Mouse (Mus musculus): ENCODE measurements around the gene Wfikkn1.

Gene Wfikkn1

DNA sequence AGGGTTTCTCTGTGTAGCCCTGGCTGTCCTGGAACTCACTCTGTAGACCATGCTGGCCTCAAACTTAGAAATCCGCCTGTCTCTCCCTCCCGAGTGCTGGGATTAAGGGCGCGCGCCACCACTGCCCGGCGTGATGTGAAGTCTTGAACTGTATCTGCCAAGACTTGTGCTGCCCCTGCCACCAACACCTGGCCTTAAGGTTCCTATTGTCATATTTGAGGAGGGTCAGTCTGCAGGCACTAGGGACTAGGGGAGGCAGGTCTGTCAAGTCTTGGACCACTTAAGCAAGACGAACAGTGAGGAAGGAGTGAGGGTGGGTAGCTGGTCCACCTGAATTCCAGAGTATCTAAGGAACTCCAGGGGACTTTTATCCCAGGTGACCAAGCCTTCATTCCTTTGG is 11.2 kb downstream of the Wfikkn1 start:
- in situ Hi-C loops (cut with MboI, MseI) = loop anchor here (25.0 kb wide), 1 partner anchor 1407 kb away; the partner anchor contains the start of genes Bricd5, E4f1 and Pgp

GRCm38 (mm10) chr17:25868601-25869191 is 12.0 kb downstream of the Wfikkn1 start, which contains the start of gene Mcrip2:
Mcrip2 (minus strand) TSS chr17:25868764.
- in situ Hi-C loops (cut with MboI, MseI) = loop anchor here (25.0 kb wide), 1 partner anchor 1406 kb away; the partner anchor contains the start of genes Bricd5, E4f1 and Pgp

GRCm38 (mm10) chr17:25867836-25868600 is 12.6 kb downstream of the Wfikkn1 start:
- in situ Hi-C loops (cut with MboI, MseI) = loop anchor here (25.0 kb wide), 1 partner anchor 1406 kb away; the partner anchor contains the start of genes Bricd5, E4f1 and Pgp

- in situ Hi-C loops (cut with MboI, MseI) = loop anchor here (25.0 kb wide), 1 partner anchor 1405 kb away; the partner anchor contains the start of genes Bricd5, E4f1 and Pgp
Measured at GRCm38 (mm10) chr17:25867509-25867835, 13.2 kb downstream of the Wfikkn1 start.

DNA sequence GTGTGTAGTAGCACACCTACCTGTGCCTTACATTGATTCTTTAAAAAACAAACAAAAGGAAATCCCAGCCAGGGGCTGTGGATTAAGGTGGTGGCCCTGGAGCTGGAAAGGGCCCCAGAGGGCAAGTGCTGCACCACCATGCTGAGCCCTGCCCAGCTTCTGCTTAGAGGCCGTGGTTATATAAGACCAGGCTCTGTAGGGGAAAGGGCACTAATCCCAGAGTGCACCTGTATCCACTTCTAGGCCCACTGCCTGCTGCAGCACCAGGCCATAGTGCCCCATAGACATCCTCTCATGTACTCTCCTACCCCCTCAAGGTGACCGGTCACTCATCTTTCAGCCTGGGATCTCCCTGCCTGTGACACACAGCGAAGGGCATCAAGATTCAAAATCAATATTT is 14.5 kb downstream of the Wfikkn1 start:
- in situ Hi-C loops (cut with MboI, MseI) = loop anchor here (25.0 kb wide), 1 partner anchor 1404 kb away; the partner anchor contains the start of genes Bricd5, E4f1 and Pgp

- in situ Hi-C loops (cut with MboI, MseI) = loop anchor here (25.0 kb wide), 1 partner anchor 1403 kb away; the partner anchor contains the start of genes Bricd5, E4f1 and Pgp
Measured at GRCm38 (mm10) chr17:25865288-25865687, 15.4 kb downstream of the Wfikkn1 start.

DNA sequence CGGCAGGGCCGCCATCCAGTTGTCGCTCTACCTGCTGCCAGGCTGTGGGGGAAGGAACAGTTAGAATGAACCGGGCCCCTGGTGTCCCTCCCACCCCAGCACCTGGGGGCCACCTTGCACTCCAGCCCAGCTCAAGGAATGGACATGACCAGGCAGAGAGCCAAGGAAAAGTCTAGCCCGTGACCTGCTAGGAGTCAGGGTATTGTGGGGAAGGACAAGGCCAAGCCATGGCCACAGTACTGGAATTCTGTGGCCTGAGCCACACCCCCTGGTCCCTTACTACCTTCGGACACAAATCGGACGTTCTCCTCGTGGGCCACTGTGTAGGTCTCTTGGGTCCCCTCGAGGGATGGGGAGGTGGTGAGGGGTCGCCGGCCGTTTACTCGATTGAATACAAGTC is 16.3 kb downstream of the Wfikkn1 start:
- in situ Hi-C loops (cut with MboI, MseI) = loop anchor here (25.0 kb wide), 1 partner anchor 1402 kb away; the partner anchor contains the start of genes Bricd5, E4f1 and Pgp

- in situ Hi-C loops (cut with MboI, MseI) = loop anchor here (25.0 kb wide), 1 partner anchor 1401 kb away; the partner anchor contains the start of genes Bricd5, E4f1 and Pgp
Measured at GRCm38 (mm10) chr17:25863681-25864080, 17.0 kb downstream of the Wfikkn1 start.

DNA sequence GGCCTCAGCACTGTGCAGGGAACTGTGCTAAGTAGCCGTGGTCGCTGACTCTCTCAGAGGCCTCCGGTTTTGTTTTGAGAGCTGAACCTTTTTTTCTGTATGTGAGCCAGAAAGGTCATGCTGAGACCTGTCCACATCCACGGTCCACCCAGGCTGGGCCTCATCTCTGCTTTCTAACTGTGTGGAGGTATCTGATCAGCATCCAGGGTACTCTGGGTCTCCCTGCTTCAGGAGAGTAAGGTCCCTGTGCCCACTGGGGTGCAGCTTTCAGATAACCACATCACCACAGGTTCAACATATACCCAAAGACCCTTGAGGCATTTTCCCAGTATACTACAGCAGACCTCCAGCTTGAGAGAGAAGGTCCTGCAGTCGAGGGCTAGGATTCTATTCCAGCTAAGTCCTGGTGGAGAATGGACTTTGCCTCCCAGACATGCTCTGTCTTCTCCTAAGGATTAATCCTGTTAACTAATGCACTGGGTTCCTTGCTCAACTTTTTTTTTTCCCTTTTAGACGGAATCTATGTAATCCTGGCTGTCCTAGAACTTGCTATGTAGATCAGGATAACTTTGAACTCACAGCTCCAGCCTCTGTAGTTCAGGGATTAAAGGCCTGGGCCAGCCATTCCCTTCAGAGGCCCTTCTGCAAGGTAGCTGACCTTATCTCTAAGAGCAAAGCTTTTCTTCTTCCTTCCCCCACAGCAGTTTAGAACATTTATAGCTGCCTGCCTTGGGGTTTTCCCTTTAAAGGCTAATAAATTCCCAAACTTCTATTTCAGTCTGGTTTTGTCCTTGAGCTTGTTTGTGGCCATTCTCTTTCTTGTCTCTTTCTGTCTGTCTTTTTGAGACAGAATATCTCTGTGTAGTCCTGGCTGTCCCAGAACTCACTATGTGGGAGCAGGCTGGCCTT is 18.7 kb downstream of the Wfikkn1 start:
- in situ Hi-C loops (cut with MboI, MseI) = loop anchor here (25.0 kb wide), 1 partner anchor 1400 kb away; the partner anchor contains the start of genes Bricd5, E4f1 and Pgp

GRCm38 (mm10) chr17:25860832-25861703 is 19.6 kb downstream of the Wfikkn1 start, which contains the start of gene Wdr90:
Wdr90 (minus strand) TSS chr17:25861501.
- in situ Hi-C loops (cut with MboI, MseI) = loop anchor here (25.0 kb wide), 1 partner anchor 1399 kb away; the partner anchor contains the start of genes Bricd5, E4f1 and Pgp

DNA sequence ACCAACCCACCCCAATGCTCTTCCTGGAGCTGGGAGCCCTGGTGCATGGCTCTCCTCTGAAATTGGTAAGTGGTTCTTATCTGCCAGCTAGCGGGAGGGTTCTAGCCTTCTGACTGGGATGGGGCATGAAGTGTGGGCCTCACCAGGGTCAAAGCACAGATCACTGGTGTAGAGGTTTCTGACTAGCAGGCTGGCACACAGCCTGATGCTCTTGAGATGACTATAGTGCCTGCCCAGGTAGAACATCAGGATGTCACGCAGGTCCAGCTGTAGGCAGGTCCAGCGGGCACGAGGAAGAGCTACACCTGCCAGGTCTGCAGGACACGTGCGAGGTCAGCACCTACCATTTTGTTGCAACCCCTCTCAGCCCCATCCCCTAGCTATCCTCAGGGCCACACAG is 20.4 kb downstream of the Wfikkn1 start:
- in situ Hi-C loops (cut with MboI, MseI) = loop anchor here (25.0 kb wide), 1 partner anchor 1398 kb away; the partner anchor contains the start of genes Bricd5, E4f1 and Pgp

- in situ Hi-C loops (cut with MboI, MseI) = loop anchor here (25.0 kb wide), 1 partner anchor 1993 kb away; the partner anchor contains the start of gene Snrpc
Measured at GRCm38 (mm10) chr17:25844396-25844901, 36.2 kb downstream of the Wfikkn1 start, which contains the start of gene Rhot2. Rhot2 (minus strand) TSS chr17:25844851.

DNA sequence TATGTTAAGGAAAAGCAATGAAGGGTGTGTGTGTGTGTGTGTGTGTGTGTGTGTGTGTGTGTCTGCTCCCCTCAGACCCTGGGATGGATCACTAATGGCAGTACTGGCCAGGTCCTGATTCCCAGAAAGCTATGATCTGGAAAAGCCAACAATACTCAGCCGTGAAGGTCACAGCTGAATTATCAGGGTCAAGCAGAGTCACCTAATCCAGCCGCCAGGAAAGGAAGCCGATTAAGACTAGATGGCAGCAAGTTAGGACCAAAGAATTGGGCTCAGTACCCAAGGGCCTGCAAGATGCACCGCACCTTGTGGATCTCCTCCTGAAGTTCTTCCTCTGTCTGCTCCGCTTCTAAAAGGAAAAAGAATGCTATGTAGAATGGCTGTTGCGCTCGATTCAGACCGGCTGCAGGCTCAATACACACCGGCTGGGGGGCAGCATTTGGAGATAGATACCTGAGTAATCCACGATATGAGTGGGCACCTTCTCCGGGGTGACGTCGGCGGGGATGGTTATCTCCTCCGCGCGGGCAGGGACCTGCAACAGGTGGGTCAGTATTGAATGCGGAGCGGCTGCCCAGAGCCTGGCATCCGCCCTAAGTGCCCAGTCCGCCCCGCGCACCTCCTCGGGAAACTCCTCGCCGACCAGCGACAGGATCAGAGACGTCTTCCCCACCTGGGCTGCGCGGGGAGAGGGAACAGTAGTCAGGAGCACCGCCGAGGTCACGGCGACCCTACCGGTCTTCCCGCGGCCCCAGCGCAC is 36.8 kb downstream of the Wfikkn1 start:
- in situ Hi-C loops (cut with MboI, MseI) = loop anchor here (25.0 kb wide), 1 partner anchor 1993 kb away; the partner anchor contains the start of gene Snrpc

GRCm38 (mm10) chr17:25843122-25843521 is 37.5 kb downstream of the Wfikkn1 start:
- in situ Hi-C loops (cut with MboI, MseI) = loop anchor here (25.0 kb wide), 1 partner anchor 1994 kb away; the partner anchor contains the start of gene Snrpc

DNA sequence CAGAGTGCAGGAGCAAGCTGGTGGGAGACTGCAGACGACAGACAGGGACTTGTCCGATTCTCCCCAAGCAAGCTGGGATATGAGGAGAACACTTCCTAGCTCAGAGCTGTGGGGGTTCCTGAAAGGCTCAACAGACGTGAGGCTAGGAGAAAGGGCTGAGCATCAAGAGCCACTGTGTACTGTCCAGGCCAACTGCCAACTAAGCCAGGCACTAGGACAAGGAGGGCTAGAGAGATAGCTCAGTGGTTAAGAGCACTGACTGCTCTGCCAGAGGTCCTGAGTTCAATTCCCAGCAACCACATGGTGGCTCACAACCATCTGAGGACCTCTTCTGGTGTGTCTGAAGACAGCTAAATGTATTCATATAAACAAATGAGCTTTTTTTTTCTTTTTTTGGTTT is 38.1 kb downstream of the Wfikkn1 start:
- in situ Hi-C loops (cut with MboI, MseI) = loop anchor here (25.0 kb wide), 1 partner anchor 1995 kb away; the partner anchor contains the start of gene Snrpc

- in situ Hi-C loops (cut with MboI, MseI) = loop anchor here (25.0 kb wide), 1 partner anchor 1996 kb away; the partner anchor contains the start of gene Snrpc
Measured at GRCm38 (mm10) chr17:25841117-25841880, 39.4 kb downstream of the Wfikkn1 start, which contains the start of gene Gm20683. Gm20683 (minus strand) TSS chr17:25841763.

DNA sequence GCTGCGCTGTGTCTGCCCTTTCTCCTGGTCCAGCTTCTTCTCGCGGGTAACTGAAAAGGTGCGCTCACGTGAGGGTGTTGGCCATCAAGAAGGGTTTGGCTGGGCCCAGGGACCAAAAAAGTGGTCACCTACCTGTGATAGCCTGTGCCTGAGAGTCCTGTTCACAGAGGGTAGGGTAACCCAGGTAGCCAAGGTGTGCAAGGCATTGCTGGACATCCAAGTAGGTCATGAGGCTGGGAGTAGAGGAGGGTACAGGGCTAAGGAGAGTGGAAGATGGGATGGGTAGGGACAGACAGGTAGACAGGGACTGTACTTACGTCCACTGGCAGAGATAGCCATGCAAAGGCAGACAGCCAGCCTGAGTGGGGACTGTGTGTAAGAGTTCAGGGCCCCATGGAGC is 40.1 kb downstream of the Wfikkn1 start:
- in situ Hi-C loops (cut with MboI, MseI) = loop anchor here (25.0 kb wide), 1 partner anchor 1997 kb away; the partner anchor contains the start of gene Snrpc
